Mouse (Mus musculus) central nervous system, embryonic 14 days (tissue): ENCODE measurements around the gene Gm13696. TPM values are rescaled to one million over a fixed set of nuclear protein-coding genes. Genes with fewer than 3 reads are reported as not detected.

Experiments
- polyA plus RNA-seq: library from polyadenylated mRNA; depleted of rRNA; stranded (reverse); fragments of >200 nt; gene quantifications from 2 replicates; pipeline ENCODE4 v1.2.3, GENCODE M21; 2012; rRNA removed

Gene Gm13696
- polyA plus RNA-seq: not detected in 2 replicates

DNA sequence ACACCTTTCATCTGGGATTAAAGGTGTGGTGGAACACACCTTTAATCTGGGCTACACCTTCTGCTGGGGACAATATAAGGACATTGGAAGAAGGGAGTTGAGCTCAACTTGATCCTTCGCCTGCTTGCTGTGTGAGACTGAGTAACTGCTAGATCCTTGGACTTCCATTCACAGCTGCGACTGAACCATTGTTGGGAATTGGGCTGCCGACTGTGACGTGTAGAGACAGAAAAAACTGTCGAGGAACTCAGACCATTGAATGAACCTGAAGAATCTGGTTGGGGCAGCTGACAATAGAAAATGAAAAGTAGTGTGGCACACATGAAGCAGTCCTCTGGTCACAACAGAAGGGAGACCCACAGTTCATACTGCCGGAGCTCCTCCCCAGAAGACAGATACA is at the start of gene Gm13696:
Gene Gm13696, plus strand, starts transcription at position 301 of the 400 bp plus-strand sequence.

DNA sequence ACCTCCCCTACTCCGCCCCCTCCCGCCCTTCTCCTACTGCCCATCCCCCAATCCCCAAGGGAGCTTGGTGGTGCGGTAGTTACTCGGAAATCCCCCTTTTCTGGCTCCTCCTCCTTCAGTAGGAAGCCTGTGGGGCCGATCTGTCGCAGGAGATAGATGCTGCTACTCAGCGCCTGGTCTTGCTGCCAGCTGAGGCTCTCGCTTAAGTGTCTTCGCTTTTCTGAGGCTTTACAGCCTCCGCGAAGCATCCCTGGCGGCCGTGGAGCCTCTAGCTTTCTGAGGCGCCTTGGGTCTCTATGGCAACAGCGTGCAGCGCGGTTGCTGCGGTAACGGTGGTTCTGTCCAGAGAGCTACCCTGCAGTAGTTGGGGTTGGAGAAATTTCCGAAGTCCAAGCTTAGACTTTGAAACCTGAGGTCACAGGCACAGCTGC is 32.0 kb upstream of the Gm13696 start, which contains the start of gene Zswim2:
Gene Zswim2, minus strand, starts transcription at position 298 of the 431 bp plus-strand sequence.

GRCm38 (mm10) chr2:83955393-83955792 is 17.5 kb upstream of the Gm13696 start, which contains the start of gene Gm13698:
TSS of gene Gm13698 (plus strand) at chr2:83955693.

GRCm38 (mm10) chr2:83961203-83961602 is 11.7 kb upstream of the Gm13696 start, which contains the start of gene Gm13693:
TSS of gene Gm13693 (plus strand) at chr2:83961503.

GRCm38 (mm10) chr2:83967013-83967412 is 5.9 kb upstream of the Gm13696 start, which contains the start of gene Gm13695:
TSS of gene Gm13695 (plus strand) at chr2:83967313.

GRCm38 (mm10) chr2:83978633-83979032 is 5.7 kb downstream of the Gm13696 start, which contains the start of gene Gm13694:
TSS of gene Gm13694 (plus strand) at chr2:83978933.

DNA sequence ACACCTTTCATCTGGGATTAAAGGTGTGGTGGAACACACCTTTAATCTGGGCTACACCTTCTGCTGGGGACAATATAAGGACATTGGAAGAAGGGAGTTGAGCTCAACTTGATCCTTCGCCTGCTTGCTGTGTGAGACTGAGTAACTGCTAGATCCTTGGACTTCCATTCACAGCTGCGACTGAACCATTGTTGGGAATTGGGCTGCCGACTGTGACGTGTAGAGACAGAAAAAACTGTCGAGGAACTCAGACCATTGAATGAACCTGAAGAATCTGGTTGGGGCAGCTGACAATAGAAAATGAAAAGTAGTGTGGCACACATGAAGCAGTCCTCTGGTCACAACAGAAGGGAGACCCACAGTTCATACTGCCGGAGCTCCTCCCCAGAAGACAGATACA is 11.5 kb downstream of the Gm13696 start, which contains the start of gene Gm13697:
Gene Gm13697, plus strand, starts transcription at position 301 of the 400 bp plus-strand sequence.

GRCm38 (mm10) chr2:83990253-83990652 is 17.3 kb downstream of the Gm13696 start, which contains the start of gene Gm13691:
TSS of gene Gm13691 (plus strand) at chr2:83990553.

Other genes with a start within 250 kb of the Gm13696 start
- gene Itgav, start 248.7 kb upstream of the Gm13696 start, polyA plus RNA-seq: 11.8 and 19.9 TPM in 2 replicates
- gene Fam171b, start 160.5 kb upstream of the Gm13696 start, polyA plus RNA-seq: 36.2 and 39.3 TPM in 2 replicates
- gene Zswim2, start 31.9 kb upstream of the Gm13696 start, polyA plus RNA-seq: not detected in 2 replicates
- gene Gm13698, start 17.4 kb upstream of the Gm13696 start, polyA plus RNA-seq: not detected in 2 replicates
- gene Gm13693, start 11.6 kb upstream of the Gm13696 start, polyA plus RNA-seq: not detected in 2 replicates
- gene Gm13695, start 5.8 kb upstream of the Gm13696 start, polyA plus RNA-seq: not detected in 2 replicates
- not detected in 2 replicates for gene Gm13694, start 5.8 kb downstream of the Gm13696 start, polyA plus RNA-seq
- gene Gm13697, start 11.6 kb downstream of the Gm13696 start, polyA plus RNA-seq: not detected in 2 replicates
- gene Gm13691, start 17.4 kb downstream of the Gm13696 start, polyA plus RNA-seq: not detected in 2 replicates